Mouse (Mus musculus): ENCODE measurements at regions not wholly inside any gene's neighbourhood (a gene's known extent, or its start where the extent isn't known, plus 50 kb on each side); places are given as distances from the start of the nearest gene placed in this dataset.

- dilution Hi-C loops (cut with MboI; ENCODE audit: extremely low pct_ligation_motif_present, extremely low pct_unique_long_range_greater_than_20kb, low sequenced_read_pairs) (no loop called here), in situ Hi-C loops (cut with MboI; ENCODE audit: low pct_ligation_motif_present, low pct_unique_long_range_greater_than_20kb, low sequenced_read_pairs) (no loop called here)
- no peak for TF ChIP-seq TCF12 (IDR thresholded peaks at IDR 0.05; ENCODE audit: low read depth, low read length)
- TF ChIP-seq BHLHE40 (IDR thresholded peaks at IDR 0.05; ENCODE audit: low read depth, low read length), result no peak
- TF ChIP-seq NRF1 (IDR thresholded peaks at IDR 0.05; ENCODE audit: low read depth, low read length), result no peak
- TF ChIP-seq E2F4 (IDR thresholded peaks at IDR 0.05; ENCODE audit: insufficient replicate concordance, low read depth, low read length), result no peak
- no peak for TF ChIP-seq TBP (conservative IDR thresholded peaks at IDR 0.05; ENCODE audit: low read depth, low read length)
- no peak for TF ChIP-seq HCFC1 (IDR thresholded peaks at IDR 0.05; ENCODE audit: low read depth, low read length)
- no peak for TF ChIP-seq SIN3A (IDR thresholded peaks at IDR 0.05; ENCODE audit: low read length)
- no peak for TF ChIP-seq EP300 (IDR thresholded peaks at IDR 0.05; ENCODE audit: low read length)
- TF ChIP-seq MAZ (IDR thresholded peaks at IDR 0.05; ENCODE audit: low read depth, low read length), result no peak
- no peak for TF ChIP-seq ETS1 (conservative IDR thresholded peaks at IDR 0.05; ENCODE audit: low read depth, low read length)
- no peak for TF ChIP-seq IRF4 (IDR thresholded peaks at IDR 0.05; ENCODE audit: low read depth, low read length)
- no peak for TF ChIP-seq GABPA (IDR thresholded peaks at IDR 0.05; ENCODE audit: insufficient replicate concordance, low read depth, low read length)
- TF ChIP-seq RAD21 (IDR thresholded peaks at IDR 0.05; ENCODE audit: low read depth, low read length), result no peak
- TF ChIP-seq USF2 (conservative IDR thresholded peaks at IDR 0.05; ENCODE audit: low read depth, low read length), result no peak
- no peak for TF ChIP-seq ZMIZ1 (IDR thresholded peaks at IDR 0.05; ENCODE audit: low read depth, low read length)
- no peak for TF ChIP-seq POLR2AphosphoS2 (IDR thresholded peaks at IDR 0.05; ENCODE audit: low read depth, low read length)
- TF ChIP-seq CTCF (conservative IDR thresholded peaks at IDR 0.05 in 1 of 2, IDR thresholded peaks at IDR 0.05 in 1 of 2; ENCODE audit: low read depth in 2 of 2, low read length in 2 of 2), result no peak
- Histone ChIP-seq H3K4me1 (ENCODE audit: control insufficient read depth in 1 of 2, insufficient read depth in 2 of 2) (no peaks in the 10 kb centered on the region), H3K9ac (ENCODE audit: insufficient read depth, low read depth) (no peak overlapping the region), H3K27me3 (replicated peaks) (no peaks in the 10 kb centered on the region), H3K4me2 (ENCODE audit: insufficient read depth, low read depth, poor library complexity, severe bottlenecking) (no peak overlapping the region), H3K4me3 (replicated peaks in 1 of 3; ENCODE audit: low read depth in 2 of 3, low read length in 2 of 3, poor library complexity in 1 of 3) (no peak overlapping the region), H3K36me3 (replicated peaks in 1 of 2; ENCODE audit: control insufficient read depth in 1 of 2, insufficient read depth in 1 of 2, low read length in 1 of 2) (no peaks in the 10 kb centered on the region), H3K9me3 (replicated peaks; ENCODE audit: low read length) (no peaks in the 10 kb centered on the region), H3K79me2 (replicated peaks; ENCODE audit: control insufficient read depth, extremely low read depth, insufficient read depth, poor library complexity, severe bottlenecking) (no peaks in the 10 kb centered on the region), H3K27ac (ENCODE audit: insufficient read depth, low read depth) (no peak overlapping the region)
- DNase-seq (ENCODE audit: extremely low read depth), result no peak
Observed at GRCm38 (mm10) chr9:69575386-69575785, 122.0 kb downstream of the Anxa2 start.

GRCm38 (mm10) chr9:69568631-69569230 lies 115.3 kb downstream of the Anxa2 start:
- Histone ChIP-seq H3K27ac (ENCODE audit: insufficient read depth, low read depth) (no peak overlapping the region), H3K79me2 (replicated peaks; ENCODE audit: control insufficient read depth, extremely low read depth, insufficient read depth, poor library complexity, severe bottlenecking) (no peaks in the 10 kb centered on the region), H3K27me3 (replicated peaks) (no peaks in the 10 kb centered on the region), H3K4me2 (ENCODE audit: insufficient read depth, low read depth, poor library complexity, severe bottlenecking) (no peak overlapping the region), H3K9ac (ENCODE audit: insufficient read depth, low read depth) (no peak overlapping the region), H3K4me3 (replicated peaks in 1 of 3; ENCODE audit: low read depth in 2 of 3, low read length in 2 of 3, poor library complexity in 1 of 3) (no peak overlapping the region), H3K36me3 (replicated peaks in 1 of 2; ENCODE audit: control insufficient read depth in 1 of 2, insufficient read depth in 1 of 2, low read length in 1 of 2) (no peaks in the 10 kb centered on the region), H3K4me1 (ENCODE audit: control insufficient read depth in 1 of 2, insufficient read depth in 2 of 2) (no peaks in the 10 kb centered on the region), H3K9me3 (replicated peaks; ENCODE audit: low read length) (no peaks in the 10 kb centered on the region)
- dilution Hi-C loops (cut with MboI; ENCODE audit: extremely low pct_ligation_motif_present, extremely low pct_unique_long_range_greater_than_20kb, low sequenced_read_pairs), result no loop called here
- in situ Hi-C loops (cut with MboI; ENCODE audit: low pct_ligation_motif_present, low pct_unique_long_range_greater_than_20kb, low sequenced_read_pairs), result no loop called here
- TF ChIP-seq RAD21 (IDR thresholded peaks at IDR 0.05; ENCODE audit: low read depth, low read length), result no peak
- TF ChIP-seq JUN (IDR thresholded peaks at IDR 0.05; ENCODE audit: insufficient read depth, low read depth, low read length), result no peak
- TF ChIP-seq UBTF (IDR thresholded peaks at IDR 0.05; ENCODE audit: low read depth, low read length), result no peak
- no peak for TF ChIP-seq MAFK (IDR thresholded peaks at IDR 0.05; ENCODE audit: insufficient replicate concordance, low read length)
- no peak for TF ChIP-seq ETS1 (conservative IDR thresholded peaks at IDR 0.05; ENCODE audit: low read depth, low read length)
- TF ChIP-seq ZNF384 (IDR thresholded peaks at IDR 0.05; ENCODE audit: low read depth, low read length), result no peak
- TF ChIP-seq MAZ (IDR thresholded peaks at IDR 0.05; ENCODE audit: low read depth, low read length), result no peak
- TF ChIP-seq MYC (IDR thresholded peaks at IDR 0.05; ENCODE audit: low read depth, low read length), result no peak
- no peak for TF ChIP-seq EP300 (IDR thresholded peaks at IDR 0.05; ENCODE audit: low read length)
- no peak for TF ChIP-seq USF2 (conservative IDR thresholded peaks at IDR 0.05; ENCODE audit: low read depth, low read length)
- no peak for TF ChIP-seq GABPA (IDR thresholded peaks at IDR 0.05; ENCODE audit: insufficient replicate concordance, low read depth, low read length)
- TF ChIP-seq ZC3H11A (IDR thresholded peaks at IDR 0.05; ENCODE audit: low read depth, low read length), result no peak
- no peak for TF ChIP-seq TCF12 (IDR thresholded peaks at IDR 0.05; ENCODE audit: low read depth, low read length)
- TF ChIP-seq POLR2AphosphoS2 (IDR thresholded peaks at IDR 0.05; ENCODE audit: low read depth, low read length), result no peak
- no peak for TF ChIP-seq JUND (conservative IDR thresholded peaks at IDR 0.05; ENCODE audit: low read depth, low read length)
- TF ChIP-seq BHLHE40 (IDR thresholded peaks at IDR 0.05; ENCODE audit: low read depth, low read length), result no peak
- no peak for TF ChIP-seq MEF2A (IDR thresholded peaks at IDR 0.05; ENCODE audit: borderline replicate concordance, low read depth, low read length)
- no peak for TF ChIP-seq RCOR1 (conservative IDR thresholded peaks at IDR 0.05; ENCODE audit: low read depth, low read length)
- no peak for DNase-seq (ENCODE audit: extremely low read depth)

All from CH12.LX (cell line).